Mouse (Mus musculus): Measurements from ENCODE around the gene Vmn1r33.
"Not testable (repeated sequence)": the region's sequence is repeated elsewhere in the genome, so short reads cannot be mapped to it uniquely, and the experiment has no call there.

The Vmn1r33 gene

DNA sequence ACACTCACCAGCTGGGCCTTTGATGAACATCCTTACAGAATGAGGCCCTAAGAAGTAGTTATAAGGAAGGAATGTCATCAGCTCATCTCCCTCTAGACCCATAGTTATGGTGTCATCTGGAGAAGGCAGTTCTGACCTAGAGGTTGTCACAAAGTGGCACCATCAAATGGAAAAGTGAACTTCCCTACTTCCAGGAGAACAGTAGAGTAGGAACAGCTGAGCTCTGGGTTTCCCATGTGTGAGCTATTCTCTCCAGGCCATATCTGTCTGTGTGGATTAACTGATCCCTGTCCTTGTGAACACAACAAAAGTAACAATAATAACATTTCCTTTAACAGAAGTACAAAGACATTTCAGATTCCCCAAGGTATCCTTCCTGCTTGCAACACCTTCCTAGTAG is at the start of gene Vmn1r33:
TSS of gene Vmn1r33 (minus strand) at position 101 of the 400 bp plus-strand sequence.
- not testable (repeated sequence) for ATAC-seq (ENCODE audit: low TSS enrichment)

DNA sequence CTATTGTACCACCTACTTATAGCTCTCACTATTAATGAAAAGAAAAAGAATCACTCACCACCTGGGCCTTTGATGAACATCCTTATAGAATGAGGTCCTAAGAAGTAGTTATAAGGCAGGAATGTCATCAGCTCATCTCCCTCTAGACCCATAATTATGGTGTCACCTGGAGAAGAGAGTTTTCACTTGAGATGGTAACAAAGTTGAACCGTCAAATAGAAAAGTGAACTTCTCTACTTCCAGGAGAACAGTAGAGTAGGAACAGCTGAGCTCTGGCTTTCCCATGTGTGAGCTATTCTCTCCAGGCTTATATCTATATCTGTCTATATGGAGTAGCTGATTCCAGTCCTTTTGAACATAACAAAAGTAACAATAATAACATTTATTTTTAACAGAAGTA is 25.7 kb upstream of the Vmn1r33 start, which contains the start of gene Vmn1r34:
TSS of gene Vmn1r34 (minus strand) at position 101 of the 400 bp plus-strand sequence.
- ATAC-seq (ENCODE audit: low TSS enrichment): no peak

DNA sequence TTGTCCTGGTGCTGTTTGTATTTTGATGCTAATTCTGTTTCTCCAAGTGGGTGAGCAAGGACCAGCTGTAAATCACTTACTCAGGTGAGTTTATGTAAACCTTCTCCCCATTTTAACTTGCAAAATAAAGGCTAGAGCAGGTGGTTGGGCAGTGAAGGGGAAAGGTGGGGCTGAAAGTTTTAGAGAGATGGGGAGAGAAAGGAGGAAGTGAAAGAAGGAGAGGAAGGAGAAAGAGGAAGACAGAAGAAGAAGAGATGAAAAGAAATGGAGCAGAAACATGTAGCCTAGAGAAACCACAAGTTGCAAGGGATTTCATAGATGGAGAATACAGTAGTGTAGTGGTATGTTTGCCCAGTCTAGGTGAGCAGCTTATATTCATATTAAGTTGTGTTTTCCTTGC is 22.3 kb downstream of the Vmn1r33 start:
- ATAC-seq (ENCODE audit: low TSS enrichment): no peak

All from frontal cortex, adult (tissue).